Mouse (Mus musculus) ES-Bruce4 (cell line): ENCODE measurements around the gene Disc1.

Experiments used
- CTCF ChIP-seq: IDR thresholded peaks from one replicate; pipeline ENCODE4 v1.8.1; 2011; ENCODE audit warnings: low read depth, low read length
- EP300 ChIP-seq: IDR thresholded peaks from 2 replicates; pipeline ENCODE4 v1.6.1; 2011; ENCODE audit warnings: low read depth, low read length; ENCODE audit not compliant: insufficient read depth

DNA sequence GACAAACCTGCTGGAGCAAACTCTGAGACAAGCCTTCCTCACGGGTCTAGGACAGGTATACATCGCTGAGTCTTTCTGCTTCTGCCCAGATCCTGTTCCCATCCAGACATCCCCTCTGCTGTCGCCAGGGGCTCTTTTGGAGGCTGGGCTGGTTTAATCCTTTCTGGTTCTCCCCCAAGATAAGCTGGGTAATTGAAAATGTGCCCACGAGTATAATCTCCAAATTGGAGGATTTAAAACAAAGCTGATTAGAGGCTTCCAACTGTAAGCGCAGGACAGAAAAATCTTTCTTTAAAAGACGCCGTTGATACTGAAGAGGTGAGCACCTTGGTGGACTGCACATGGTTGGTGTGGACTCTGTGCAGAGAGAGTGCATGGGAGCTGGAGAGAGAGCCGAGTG lies 23.3 kb downstream of the Disc1 start:
- TF ChIP-seq CTCF = no peak
- TF ChIP-seq EP300 = no peak
